Mouse (Mus musculus): ENCODE data around the gene Olfr129.

GRCm38 (mm10) chr17:38063621-38064020 lies 3.7 kb upstream of the Olfr129 start, which contains the start of gene Olfr130:
- TF ChIP-seq MAFK (IDR thresholded peaks at IDR 0.05; ENCODE audit: insufficient read depth, low read depth, low read length) = no peak
- TF ChIP-seq ZNF384 (IDR thresholded peaks at IDR 0.05; ENCODE audit: low read depth, low read length) = no peak
- TF ChIP-seq CHD2 (IDR thresholded peaks at IDR 0.05; ENCODE audit: low read depth, low read length) = no peak
- no peak for TF ChIP-seq ZC3H11A (IDR thresholded peaks at IDR 0.05; ENCODE audit: borderline replicate concordance, low read depth, low read length)
- no peak for TF ChIP-seq HCFC1 (IDR thresholded peaks at IDR 0.05; ENCODE audit: borderline replicate concordance, insufficient read depth, low read length)
